Mouse (Mus musculus) olfactory bulb, adult 2 months (tissue): Measurements from ENCODE around the gene Pip5kl1.

Experiments used
- CTCF ChIP-seq: fragments of 200-500 bp; IDR thresholded peaks from 2 replicates; pipeline ENCODE4 v1.5.1; 2012; ENCODE audit warnings: low read depth, mild to moderate bottlenecking, low read length, moderate library complexity; ENCODE audit not compliant: insufficient read depth
- POLR2A ChIP-seq: fragments of 200-500 bp; IDR thresholded peaks from 2 replicates; pipeline ENCODE4 v1.6.1; 2012; ENCODE audit warnings: mild to moderate bottlenecking, low read depth, low read length, moderate library complexity; ENCODE audit not compliant: insufficient read depth

GRCm38 (mm10) chr2:32541333-32541908, 33.2 kb upstream of the Pip5kl1 start:
- TF ChIP-seq CTCF (no peak), POLR2A (no peak)
